Mouse (Mus musculus) myocyte (in vitro differentiated cells): ENCODE measurements at regions not wholly inside any gene's neighbourhood (a gene's known extent, or its start where the extent isn't known, plus 50 kb on each side); places are given as distances from the start of the nearest gene placed in this dataset.

Experiments
- E2F4 ChIP-seq: IDR thresholded peaks from one replicate; pipeline ENCODE4 v1.6.1; 2011; ENCODE audit warnings: mild to moderate bottlenecking, control low read depth, moderate library complexity; ENCODE audit not compliant: insufficient read depth
- MAX ChIP-seq: IDR thresholded peaks from one replicate; pipeline ENCODE4 v1.6.1; 2011; ENCODE audit warnings: low read depth, mild to moderate bottlenecking, control low read depth
- MYOG ChIP-seq, 3 experiments: IDR thresholded peaks; one replicate each; pipeline ENCODE4 v1.6.1; 2011; ENCODE audit warnings: control low read depth in 2 of 3, low read depth in 2 of 3, mild to moderate bottlenecking in 2 of 3; ENCODE audit not compliant: insufficient read length in 2 of 3, control insufficient read depth in 1 of 3, insufficient read depth in 1 of 3
- POLR2A ChIP-seq: IDR thresholded peaks from one replicate; pipeline ENCODE4 v1.6.1; 2011; ENCODE audit warnings: low read depth, mild to moderate bottlenecking, control low read depth, moderate library complexity; ENCODE audit not compliant: insufficient read length
- REST ChIP-seq: IDR thresholded peaks from one replicate; pipeline ENCODE4 v1.6.1; 2011; ENCODE audit warnings: mild to moderate bottlenecking, control low read depth, moderate library complexity; ENCODE audit not compliant: insufficient read depth, insufficient read length
- TCF12 ChIP-seq: IDR thresholded peaks from one replicate; pipeline ENCODE4 v1.6.1; 2011; ENCODE audit warnings: mild to moderate bottlenecking, control low read depth; ENCODE audit not compliant: poor library complexity, insufficient read depth, severe bottlenecking
- USF1 ChIP-seq: IDR thresholded peaks from one replicate; pipeline ENCODE4 v1.6.1; 2011; ENCODE audit warnings: low read depth, mild to moderate bottlenecking, control low read depth, moderate library complexity

GRCm38 (mm10) chr14:25127544-25128159 is 331.3 kb upstream of the Zmiz1 start:
- TF ChIP-seq POLR2A = no peak
- TF ChIP-seq USF1 = no peak
- TF ChIP-seq TCF12 = no peak
- TF ChIP-seq E2F4 = no peak
- TF ChIP-seq MYOG (IDR thresholded peaks at IDR 0.05; ENCODE audit: control insufficient read depth in 1 of 3, insufficient read depth in 1 of 3, insufficient read length in 2 of 3, low read depth in 2 of 3) = no peak
- no peak for TF ChIP-seq MAX
- TF ChIP-seq REST = no peak
